Mouse (Mus musculus) 416B (cell line): Measurements from ENCODE around the gene Bptf.
"Not testable (repeated sequence)": the region's sequence is repeated elsewhere in the genome, so short reads cannot be mapped to it uniquely, and the experiment has no call there.

Source experiments
- DNase-seq: peaks from one replicate; pipeline ENCODE4 v3.0.0; 2011; ENCODE audit warnings: low read depth

Gene Bptf

DNA sequence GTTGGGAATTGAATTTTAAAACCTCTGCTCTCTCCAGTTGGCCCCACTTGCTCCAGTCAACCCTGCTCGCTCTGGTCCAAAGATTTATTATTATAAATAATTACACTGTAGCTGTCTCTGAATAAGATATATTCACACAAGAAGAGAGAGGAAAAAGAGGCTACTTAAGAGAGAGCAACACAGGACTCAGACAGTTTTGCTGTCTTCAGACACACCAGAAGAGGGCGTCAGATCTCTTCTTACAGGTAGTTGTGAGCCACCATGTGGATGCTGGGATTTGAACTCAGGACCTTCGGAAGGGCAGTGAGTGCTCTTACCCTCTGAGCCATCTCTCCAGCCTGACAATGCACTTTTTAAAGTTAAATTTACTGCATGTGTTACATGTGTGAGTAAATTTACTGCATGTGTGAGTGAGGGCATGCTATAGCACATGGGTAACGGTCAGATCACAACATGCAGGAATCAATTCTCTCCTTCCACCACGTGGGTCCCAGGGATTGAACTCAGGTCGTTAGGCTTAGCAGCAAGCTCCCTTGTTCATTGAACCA is 114.5 kb downstream of the Bptf start:
- no peak for DNase-seq

DNA sequence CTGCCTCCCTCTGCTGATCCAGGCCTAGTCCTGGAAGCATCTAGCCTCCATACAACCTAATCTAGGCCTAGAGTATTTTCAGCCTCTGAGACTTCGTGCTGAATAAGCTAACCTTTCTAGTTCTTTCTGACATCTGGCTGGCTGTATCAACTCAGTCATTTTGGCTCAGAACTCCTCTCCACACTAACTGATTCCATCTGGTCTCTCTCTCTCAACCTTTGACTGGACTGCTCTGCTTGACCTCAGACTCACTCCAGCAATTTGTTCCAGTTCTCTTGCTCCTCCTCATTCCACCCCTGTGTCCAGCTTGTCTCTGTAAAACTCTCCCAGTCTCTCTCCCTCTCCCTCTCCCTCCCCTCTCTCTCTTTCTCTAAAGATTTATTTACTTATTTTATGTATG is 115.0 kb downstream of the Bptf start:
- DNase-seq: no peak

DNA sequence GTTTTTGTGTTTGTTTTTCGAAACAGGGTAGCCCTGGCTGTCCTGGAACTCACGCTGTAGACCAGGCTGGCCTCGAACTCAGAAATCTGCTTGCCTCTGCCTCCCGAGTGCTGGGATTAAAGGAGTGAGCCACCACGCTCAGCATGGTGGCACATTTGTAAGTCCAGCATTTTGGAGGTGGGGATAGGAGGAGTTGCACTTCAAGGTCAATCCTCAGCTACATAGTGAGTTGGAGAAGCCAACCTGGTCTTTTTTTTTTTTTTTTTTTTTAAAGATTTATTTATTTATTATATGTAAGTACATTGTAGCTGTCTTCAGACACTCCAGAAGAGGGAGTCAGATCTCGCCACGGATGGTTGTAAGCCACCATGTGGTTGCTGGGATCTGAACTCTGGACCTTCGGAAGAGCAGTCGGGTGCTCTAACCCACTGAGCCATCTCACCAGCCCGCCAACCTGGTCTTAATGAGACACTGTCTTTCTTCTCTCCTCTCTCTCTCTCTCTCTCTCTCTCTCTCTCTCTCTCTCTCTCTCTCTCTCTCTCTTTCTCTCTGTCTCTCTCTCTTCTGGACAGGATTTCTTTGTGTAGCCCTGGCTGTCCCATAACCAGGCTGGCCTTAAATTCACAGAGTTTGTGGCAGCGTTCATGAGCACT is 116.3 kb downstream of the Bptf start:
- not testable (repeated sequence) for DNase-seq

DNA sequence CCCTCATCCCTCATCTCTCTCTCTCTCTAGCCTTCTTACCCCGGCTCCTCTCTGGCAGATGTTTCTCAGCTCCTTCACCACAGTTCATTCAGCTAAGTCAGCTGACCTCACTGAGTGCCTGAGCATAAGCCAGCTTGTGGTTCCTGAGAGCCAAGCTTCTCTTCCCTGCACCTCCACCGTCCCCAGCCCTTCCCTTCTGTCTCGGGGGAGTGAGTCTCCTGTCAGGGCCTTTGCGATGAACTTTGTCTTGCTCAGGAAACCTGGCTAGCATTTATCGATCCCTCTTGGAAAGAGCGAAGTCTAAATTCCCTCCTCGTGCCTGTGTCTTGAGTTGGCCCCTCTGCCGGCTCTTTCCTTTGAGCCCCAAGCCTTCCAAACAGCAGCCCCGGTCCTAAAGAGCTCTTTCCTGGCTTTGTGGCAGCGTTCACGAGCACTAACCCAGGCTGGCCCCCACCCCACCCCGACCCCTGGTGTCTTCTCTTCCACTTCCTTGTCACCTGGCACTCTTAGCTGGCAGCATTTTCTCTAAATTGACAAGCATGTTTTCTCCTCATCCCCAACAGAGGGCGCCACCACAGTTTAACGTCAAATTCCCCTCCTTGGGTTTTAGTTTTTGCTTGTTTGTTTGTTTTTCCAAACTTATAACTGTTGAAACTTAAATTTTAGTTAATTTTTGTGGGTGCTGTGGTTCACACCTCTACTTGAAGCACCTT is 117.2 kb downstream of the Bptf start:
- peak; percentile 73 for DNase-seq

DNA sequence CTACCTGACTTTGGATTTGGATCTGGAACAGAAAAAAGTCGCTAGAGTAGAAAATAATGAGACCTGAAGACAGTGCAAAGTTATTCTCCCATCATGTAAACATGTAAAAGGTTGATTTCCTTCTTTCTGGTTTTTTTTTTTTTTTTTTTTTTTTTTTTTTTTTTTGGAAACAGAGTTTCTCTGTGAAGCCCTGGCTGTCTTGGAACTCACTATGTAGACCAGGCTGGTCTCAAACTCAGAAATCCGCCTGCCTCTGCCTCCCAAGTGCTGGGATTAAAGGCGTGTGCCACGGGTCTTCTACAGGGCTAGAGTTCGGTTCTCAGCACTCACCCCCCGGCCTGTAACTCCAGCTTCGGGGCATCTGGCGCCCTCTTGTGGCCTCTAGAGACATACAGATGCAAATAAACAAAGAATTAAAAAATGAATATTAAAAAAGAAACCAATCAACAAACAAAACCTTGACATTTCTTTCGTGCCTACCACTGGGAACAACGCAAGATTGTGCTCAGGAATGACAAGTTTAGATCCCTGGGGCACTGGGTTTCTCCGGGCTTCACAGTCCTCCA is 117.8 kb downstream of the Bptf start:
- DNase-seq: peak; percentile 47

DNA sequence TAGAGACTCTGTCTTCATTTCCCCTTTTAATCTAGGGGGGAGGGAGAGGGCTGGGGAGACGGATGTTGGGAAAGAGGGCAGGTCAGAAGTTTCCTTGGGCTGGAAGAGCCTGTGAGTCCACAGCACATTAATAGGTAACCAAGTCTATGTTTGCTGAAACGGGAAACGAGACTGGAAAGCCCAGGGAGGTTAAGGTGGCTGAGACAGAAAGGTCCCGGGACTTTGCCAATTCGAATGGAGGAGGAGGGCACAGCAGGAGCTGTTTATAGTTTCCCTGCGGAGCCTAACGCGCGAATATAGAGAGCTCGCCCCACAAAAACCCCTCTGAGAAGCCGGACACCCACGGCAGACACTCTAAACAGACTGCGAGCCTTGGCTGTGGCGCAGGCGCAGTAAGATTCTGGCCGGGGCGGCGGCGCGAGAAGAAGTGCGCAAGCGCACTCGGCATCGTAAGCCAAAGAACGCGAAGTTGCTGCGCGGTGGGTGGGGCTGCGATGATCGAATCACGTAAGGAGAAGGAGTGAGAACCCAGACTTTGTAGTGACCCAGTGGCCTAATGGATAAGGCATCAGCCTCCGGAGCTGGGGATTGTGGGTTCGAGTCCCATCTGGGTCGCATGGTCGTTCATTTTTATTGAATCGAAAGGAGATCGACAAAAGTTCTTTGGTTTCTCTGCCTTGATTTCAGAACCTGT is 119.5 kb downstream of the Bptf start:
- peak; percentile 98 for DNase-seq

DNA sequence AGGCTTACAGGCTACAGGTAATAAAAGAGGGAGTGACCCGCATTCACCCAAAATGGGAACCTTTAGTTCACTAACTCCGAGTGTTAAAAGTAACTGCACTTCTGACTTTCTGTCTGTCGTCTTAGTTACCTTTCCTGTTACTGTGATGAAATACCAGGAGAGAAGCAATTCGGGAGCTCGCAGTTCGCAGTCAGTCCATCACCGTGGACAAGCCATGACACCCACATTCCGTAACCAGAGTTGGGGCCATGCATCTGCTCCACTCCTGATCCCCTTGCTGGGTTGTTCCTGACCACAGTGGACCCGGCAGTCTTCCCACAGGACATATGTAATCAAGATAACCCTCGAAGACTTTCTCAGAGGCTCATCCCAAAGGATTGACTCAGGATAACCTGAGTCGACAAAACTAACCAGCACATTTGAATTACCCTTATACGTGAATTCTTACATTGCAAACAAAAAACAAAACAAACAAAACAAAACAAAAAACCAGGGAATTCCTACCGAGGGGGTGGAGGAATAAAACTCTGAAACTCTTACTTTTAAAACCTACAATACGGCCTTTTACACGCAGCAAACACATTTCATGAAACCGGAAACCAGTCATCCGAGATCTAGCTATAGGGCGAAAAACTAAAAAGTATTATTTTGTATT is 120.1 kb downstream of the Bptf start:
- DNase-seq: peak; percentile 40

DNA sequence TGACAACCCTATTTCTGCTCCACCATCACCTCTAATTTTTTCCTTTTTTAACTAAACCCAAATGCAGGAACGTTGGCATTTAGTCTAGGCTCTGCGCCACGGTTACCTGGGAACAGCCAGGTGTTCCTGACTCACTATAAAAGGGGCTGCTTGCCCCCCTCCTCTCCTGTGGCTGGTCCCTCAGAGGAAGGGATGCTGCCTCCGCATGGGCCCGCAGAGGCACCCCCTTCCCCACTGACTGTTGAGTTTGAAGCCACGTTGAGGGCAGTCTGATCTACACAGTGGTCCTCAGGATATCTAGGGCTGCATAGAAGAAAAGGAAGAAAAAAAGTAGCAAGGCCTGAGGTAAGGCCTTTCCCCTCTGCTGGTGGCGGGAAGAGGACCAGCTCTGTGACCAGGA is 120.8 kb downstream of the Bptf start:
- DNase-seq: no peak

DNA sequence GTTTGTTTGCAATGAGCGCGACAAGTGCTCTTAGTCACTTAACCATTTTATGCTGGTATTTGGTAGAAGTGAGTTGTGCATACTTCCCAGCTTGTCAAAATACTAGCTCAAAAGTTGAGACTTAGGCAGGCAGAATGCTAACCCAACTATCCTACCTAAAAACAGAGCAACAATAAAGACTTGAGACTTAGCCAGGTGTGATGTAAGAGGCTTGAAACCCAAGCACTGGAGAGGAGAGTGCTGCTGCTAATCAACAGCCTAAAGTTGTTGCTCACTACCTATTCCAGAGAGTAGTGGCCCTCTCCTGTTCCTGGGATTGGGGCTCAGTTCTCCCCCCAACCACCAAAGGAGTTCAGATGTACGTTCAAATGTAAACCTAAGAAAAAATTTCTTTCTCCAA is 121.5 kb downstream of the Bptf start:
- no peak for DNase-seq

DNA sequence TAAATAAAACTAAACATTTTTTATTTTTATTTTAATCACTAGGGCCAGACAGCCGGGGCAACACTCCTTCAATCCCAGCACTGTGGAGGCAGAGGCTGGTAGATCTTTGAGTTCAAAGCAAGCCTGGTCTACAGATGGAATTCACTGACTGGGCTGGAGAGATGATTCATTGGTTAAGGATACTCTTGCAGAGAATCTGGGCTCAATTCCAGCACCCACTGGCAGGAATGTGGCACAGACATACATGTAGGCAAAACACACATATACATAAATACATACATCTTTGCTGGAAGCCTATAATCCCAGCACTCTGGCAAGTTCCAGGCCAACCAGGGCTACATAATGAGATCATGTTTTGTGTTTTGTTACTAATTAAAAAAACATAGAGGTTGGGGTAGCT is 126.4 kb downstream of the Bptf start:
- DNase-seq: no peak

DNA sequence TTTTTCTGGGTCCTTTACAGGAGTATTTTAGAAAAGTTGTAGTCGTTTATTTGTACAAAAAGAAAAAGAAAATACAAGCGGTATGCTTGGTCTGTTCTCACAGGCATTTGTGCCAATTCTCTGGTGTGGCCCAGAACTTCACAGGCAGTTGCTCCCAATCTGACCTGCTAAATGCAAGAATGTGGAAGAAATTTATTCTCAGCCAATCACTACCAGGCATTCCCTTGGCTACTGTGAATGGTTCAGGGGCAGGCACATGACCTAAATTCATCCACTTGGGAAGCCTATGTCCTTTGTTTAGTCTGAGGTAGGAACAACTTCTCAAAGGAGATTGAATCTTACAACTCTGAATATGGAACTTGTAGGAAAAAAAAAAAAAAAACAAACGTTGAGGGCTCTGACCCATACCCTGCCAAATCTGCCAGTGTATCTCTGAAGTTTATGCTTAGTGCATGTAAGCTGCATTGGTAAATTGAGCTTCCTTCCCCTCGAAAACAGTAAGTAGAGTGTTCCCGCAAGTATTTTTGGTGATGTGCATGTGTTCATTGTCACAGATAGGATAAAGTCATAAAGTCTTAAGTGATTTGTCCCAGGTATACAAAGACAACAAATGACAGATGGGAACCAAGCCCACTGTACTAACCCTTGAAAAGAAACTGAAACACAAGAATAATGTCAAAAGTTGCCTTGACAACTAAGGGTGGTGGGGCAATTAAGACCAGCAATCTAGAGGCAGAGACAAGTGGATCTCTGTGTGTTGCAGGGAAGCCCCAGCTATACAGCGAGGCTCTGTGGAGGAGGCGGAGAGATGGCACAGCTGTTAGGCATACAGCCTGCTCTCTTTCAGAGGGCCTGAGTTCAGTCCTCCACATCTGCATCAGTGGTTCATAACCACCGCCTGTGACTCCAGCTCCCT is 129.9 kb downstream of the Bptf start:
- DNase-seq: no peak

DNA sequence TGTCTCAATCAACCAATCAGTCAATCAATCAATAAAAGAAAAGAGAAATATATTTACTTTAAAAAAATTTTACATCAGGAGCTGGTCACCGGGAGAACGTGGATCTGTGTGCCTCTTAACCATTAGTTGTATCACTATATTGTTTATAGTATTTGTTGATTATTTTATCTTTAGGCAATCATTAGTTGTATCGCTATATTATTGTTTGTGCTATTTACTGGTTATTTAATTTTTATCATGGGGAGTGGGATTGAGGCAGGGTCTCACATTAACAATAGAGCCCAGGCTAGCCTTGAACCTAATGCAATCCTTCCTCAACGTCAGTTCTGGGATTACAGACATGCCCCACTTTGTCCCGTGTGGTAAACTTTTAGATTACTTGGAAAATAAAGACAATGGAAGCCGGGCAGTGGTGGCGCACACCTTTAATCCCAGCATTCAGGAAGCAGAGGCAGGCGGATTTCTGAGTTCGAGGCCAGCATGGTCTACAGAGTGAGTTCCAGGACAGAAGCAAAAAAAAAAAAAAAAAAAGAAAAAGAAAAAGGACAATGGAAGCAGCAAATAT is 131.9 kb downstream of the Bptf start:
- DNase-seq: no peak

DNA sequence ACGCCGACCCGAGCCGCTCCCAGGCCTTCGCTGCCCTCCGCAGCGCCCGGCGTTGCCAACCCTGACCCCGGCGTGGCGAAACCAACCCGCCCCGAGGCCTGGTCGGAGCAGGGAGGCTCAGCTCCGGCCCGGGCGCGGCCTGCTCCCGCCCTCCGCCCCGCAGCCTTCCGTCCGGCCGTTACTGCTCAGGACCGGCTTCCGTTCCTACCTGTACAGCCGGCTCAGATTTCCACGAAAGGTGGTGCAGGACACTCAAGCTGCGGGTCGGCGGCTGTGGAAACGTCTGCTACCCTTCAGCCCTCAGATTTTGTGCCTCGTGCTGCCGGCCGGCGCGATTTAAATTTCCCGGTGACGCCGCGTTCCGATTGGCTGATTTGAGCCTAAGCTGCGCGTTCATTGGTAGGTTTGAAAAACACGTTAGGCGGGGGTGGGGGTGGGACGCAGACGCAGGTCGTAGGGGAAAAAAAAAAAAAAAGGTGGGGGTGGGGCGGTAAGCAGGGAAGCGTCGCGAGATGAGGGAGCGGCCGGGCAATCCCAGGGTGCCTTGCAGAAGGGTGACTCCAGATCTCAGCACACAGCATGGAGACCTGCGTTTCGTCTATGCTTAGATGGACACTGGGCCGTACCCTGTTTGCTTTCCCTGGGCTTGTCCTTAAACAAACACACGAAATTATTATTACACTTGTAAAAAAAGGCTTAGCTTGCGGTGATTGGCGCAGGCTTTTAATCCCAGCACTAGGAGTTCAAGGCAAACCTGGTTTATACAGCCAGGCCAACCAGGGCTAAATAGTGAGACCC is 132.6 kb downstream of the Bptf start, which contains the start of gene Kpna2:
Gene Kpna2 (minus strand): TSS at position 391 of the 798 bp plus-strand sequence.
- DNase-seq: peak; percentile 98

DNA sequence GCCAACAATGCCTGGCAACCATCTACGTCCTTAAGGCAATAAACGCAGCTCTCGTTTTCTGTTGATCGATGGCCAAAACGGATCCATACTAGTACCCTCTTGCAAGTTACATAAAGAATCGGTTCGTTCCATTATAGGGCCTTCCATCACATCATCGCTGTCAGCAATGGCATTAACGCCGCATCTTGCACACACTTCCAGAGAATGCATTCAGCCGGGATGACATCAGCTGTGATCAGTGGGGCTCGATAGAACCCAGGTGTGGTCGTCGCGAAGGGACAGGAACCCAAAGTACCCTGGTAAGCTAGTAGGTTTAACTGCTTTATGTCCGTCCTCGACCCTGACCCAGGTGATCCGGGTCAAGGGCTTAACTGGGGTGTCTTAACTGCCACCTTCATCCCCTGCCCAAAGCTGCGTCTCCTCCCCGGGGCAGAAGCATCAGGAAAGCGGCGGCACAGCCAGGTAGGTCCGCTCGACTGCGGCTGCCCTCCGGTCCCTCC is 133.2 kb downstream of the Bptf start:
- DNase-seq: peak; percentile 56

DNA sequence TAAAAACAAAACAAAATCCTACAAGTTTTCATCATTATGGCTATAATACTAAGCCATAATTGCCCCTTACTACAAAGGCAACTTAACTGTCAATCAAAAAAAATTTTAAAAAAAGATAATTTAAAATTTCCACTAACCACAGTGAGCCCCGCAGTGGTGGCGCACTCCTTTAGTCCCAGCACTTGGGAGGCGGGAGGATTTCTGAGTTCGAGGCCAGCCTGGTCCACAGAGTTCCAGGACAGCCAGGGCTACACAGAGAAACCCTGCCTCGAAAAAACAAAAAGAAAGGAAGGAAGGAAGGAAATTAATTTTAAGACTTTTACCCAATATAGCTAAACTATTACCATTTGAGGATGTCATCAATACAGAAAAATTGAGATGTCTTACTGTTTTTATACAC is 134.0 kb downstream of the Bptf start:
- DNase-seq: peak; percentile 41

DNA sequence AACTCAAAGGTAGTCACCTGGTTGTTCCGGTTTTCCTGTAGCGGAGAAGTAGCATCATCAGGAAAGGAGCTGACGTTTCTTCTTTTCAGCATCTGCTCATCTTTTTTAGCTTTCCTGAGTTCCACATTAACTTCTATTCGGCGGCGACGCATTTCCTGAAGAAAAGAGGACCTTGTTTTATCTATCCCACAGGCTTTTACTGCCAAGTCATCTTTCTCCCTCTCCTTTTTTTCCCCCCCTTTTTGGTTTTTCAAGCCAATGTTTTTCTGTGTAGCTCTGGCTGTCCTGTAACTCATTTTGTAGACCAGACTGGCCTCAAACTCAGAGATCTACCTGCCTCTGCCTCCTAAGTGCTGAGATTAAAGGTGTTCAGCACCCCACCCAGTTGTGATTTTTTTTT is 135.4 kb downstream of the Bptf start:
- DNase-seq: not testable (repeated sequence)

DNA sequence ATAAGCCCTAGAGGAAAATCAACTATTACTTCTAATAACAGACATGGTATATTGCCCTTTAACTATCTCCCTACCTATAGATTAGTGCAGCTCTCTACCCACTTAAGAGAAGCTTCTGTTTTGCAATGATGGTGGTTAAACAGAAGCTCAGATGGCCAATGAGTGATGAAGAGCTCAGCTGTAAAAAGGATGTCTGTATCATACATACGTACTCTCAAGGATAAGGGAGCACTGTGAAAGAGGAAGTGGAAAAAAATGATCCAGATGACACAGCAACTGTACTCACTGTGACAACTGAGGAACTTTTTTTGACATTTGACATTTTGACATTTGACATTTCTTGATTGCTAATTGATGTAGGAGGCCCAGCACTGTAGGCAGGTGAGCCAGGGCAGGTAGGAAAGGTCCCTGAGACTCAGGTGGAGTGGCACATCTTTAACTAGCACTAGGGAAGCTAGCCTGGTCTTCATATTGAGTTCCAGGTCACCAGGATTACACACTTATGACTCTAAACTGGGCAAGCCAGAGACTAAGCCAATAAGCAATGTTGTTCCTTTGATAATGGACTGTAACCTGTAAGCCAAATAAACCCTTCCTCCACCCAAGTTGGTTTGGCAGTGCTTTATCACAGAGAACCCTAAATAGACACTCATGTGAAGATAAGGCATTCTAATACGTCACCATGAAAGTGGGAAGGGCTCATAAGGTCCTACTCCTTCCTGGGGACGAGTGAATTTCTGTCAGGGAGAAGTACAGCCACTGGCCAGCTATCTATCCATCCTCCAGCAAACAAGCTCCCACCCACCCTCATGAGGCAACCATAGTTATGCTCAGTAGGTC is 137.5 kb downstream of the Bptf start:
- peak; percentile 82 for DNase-seq

DNA sequence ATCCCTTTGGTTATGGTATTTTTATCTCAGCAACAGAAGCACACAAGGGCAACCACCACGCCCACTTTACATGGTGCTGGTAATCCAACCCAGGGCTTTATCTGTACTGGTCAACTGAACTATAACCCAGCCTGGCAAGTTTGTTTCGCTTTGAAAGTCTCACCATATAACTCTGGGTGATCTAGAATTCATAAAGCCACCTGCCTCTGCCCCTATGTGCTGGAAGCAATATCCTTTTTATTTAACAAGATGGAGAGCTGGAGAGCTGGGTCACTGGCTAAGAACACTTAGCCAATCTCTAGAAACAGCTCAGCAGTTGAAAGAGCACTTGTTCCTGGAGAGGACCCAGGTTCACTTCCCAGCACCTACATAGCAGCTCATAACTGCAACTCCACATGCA is 144.5 kb downstream of the Bptf start:
- no peak for DNase-seq
